In the genomic region with DNA sequence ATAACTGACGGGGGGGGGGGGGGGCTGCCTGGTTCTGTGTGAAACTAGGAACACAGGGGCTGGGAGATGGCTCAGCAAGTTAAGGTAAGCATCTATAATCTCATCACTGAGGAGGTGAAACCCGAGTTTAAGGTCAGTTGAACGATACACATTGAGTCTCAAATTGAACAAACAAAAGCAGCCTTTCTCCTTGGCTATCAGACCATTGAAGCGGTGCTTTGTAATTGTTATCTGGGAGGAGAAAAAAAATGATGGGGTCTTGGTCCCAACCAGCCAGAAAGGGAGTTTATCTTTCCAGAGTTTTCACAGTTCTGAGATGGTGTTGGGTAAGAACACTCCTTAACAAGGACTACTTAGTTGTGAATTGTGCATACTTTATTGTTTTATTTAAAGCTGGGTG, we compare ENCODE assay signal across 1 mouse cellular context.
TF ChIP-seq lines count a peak whose summit lies in the region.

No protein-coding gene starts in this region.

TF ChIP-seq in myocyte, 11 proteins besides CTCF, POLR2A, EP300 and RAD21:
- TF ChIP-seq TCF3 (IDR thresholded peaks at IDR 0.05; ENCODE audit: insufficient read length, low read depth), result no peak
- TF ChIP-seq MYOG (IDR thresholded peaks at IDR 0.05; ENCODE audit: control insufficient read depth in 1 of 3, insufficient read depth in 1 of 3, insufficient read length in 2 of 3, low read depth in 2 of 3), result no peak
- no peak for TF ChIP-seq MAX (IDR thresholded peaks at IDR 0.05; ENCODE audit: low read depth)
- no peak for TF ChIP-seq USF1 (IDR thresholded peaks at IDR 0.05; ENCODE audit: low read depth)
- TF ChIP-seq E2F4 (IDR thresholded peaks at IDR 0.05; ENCODE audit: insufficient read depth), result no peak
- no peak for TF ChIP-seq CEBPB (IDR thresholded peaks at IDR 0.05; ENCODE audit: insufficient read depth, poor library complexity, severe bottlenecking)
- no peak for TF ChIP-seq SRF (IDR thresholded peaks at IDR 0.05; ENCODE audit: control insufficient read depth, insufficient read length, low read depth)
- TF ChIP-seq REST (IDR thresholded peaks at IDR 0.05; ENCODE audit: insufficient read depth, insufficient read length), result no peak
- TF ChIP-seq MYOD1 (IDR thresholded peaks at IDR 0.05; ENCODE audit: control insufficient read depth in 1 of 3, insufficient read length in 2 of 3, low read depth in 2 of 3), result no peak
- no peak for TF ChIP-seq TCF12 (IDR thresholded peaks at IDR 0.05; ENCODE audit: insufficient read depth, poor library complexity, severe bottlenecking)
